Mouse (Mus musculus): ENCODE results near the gene Efna1. TPM values are rescaled to one million over a fixed set of nuclear protein-coding genes. Genes with fewer than 3 reads are reported as not detected.

The Efna1 gene
- polyA plus RNA-seq, 1 experiment from 2014 or later = 12.6 TPM

- H3K9ac ChIP-seq = no peak overlapping the region
- H3K27me3 ChIP-seq = peaks cover 23% of the 10 kb centered on the region; the same call in 1 of the 2 replicates
- no peak overlapping the region for H3K4me3 ChIP-seq (replicated peaks)
- peaks cover 39% of the 10 kb centered on the region for H3K4me1 ChIP-seq
- no peak for ATAC-seq (ENCODE audit: low FRiP score)
- no peaks in the 10 kb centered on the region for H3K9me3 ChIP-seq
- H3K27ac ChIP-seq = no peak overlapping the region
- H3K36me3 ChIP-seq (replicated peaks) = no peaks in the 10 kb centered on the region; the same call in 1 of the 2 replicates
- 61% methylated on average over 6 of the region's 6 CpGs for WGBS
- H3K4me2 ChIP-seq = no peak overlapping the region
Observed at GRCm38 (mm10) chr3:89271760-89272159, 9.2 kb downstream of the Efna1 start.

GRCm38 (mm10) chr3:89270891-89271290 lies 10.1 kb downstream of the Efna1 start:
- no peaks in the 10 kb centered on the region for H3K9me3 ChIP-seq
- H3K4me2 ChIP-seq = peak overlapping the region; percentile 75
- peak overlapping the region; percentile 54; the same call in 1 of the 2 replicates for H3K27ac ChIP-seq
- no peaks in the 10 kb centered on the region; the same call in 1 of the 2 replicates for H3K36me3 ChIP-seq (replicated peaks)
- no peak for ATAC-seq (ENCODE audit: low FRiP score)
- WGBS = 70% methylated on average over 6 of the region's 6 CpGs
- peaks cover 23% of the 10 kb centered on the region; the same call in 1 of the 2 replicates for H3K27me3 ChIP-seq
- H3K4me3 ChIP-seq (replicated peaks) = peak overlapping the region; percentile 50
- H3K9ac ChIP-seq = peak overlapping the region; percentile 67; the same call in 1 of the 2 replicates
- peaks cover 44% of the 10 kb centered on the region for H3K4me1 ChIP-seq

- Histone ChIP-seq H3K27ac (peak within 1 kb of the TSS; percentile 54), H3K4me2 (peak within 1 kb of the TSS; percentile 75)
- 4% methylated on average over 39 of the region's 39 CpGs for WGBS
Observed at GRCm38 (mm10) chr3:89270051-89270755, 10.7 kb downstream of the Efna1 start, which contains the start of gene Slc50a1. Gene Slc50a1 (minus strand): TSS chr3:89270570.

GRCm38 (mm10) chr3:89268916-89269315 lies 12.0 kb downstream of the Efna1 start:
- H3K9ac ChIP-seq = no peak overlapping the region
- no peaks in the 10 kb centered on the region; the same call in 1 of the 2 replicates for H3K36me3 ChIP-seq (replicated peaks)
- H3K4me1 ChIP-seq = peaks cover 45% of the 10 kb centered on the region
- H3K4me2 ChIP-seq = peak overlapping the region; percentile 75; the same call in 1 of the 2 replicates
- peaks cover 23% of the 10 kb centered on the region; the same call in 1 of the 2 replicates for H3K27me3 ChIP-seq
- H3K4me3 ChIP-seq (replicated peaks) = no peak overlapping the region
- ATAC-seq (ENCODE audit: low FRiP score) = no peak
- H3K27ac ChIP-seq = no peak overlapping the region
- WGBS = 52% methylated on average over 8 of the region's 8 CpGs
- H3K9me3 ChIP-seq = no peaks in the 10 kb centered on the region

More at GRCm38 (mm10) chr3:89270051-89270755, 10.7 kb downstream of the Efna1 start, which contains the start of gene Slc50a1:
- H3K27me3 ChIP-seq = peaks cover 23% of the 10 kb centered on the region; the same call in 1 of the 2 replicates
- ATAC-seq (ENCODE audit: low FRiP score) = peak; percentile 54
- H3K36me3 ChIP-seq (replicated peaks) = no peaks in the 10 kb centered on the region; the same call in 1 of the 2 replicates
- peak within 1 kb of the TSS; percentile 50 for H3K4me3 ChIP-seq (replicated peaks)
- no peaks in the 10 kb centered on the region for H3K9me3 ChIP-seq
- H3K4me1 ChIP-seq = peaks cover 45% of the 10 kb centered on the region
- H3K9ac ChIP-seq = peak within 1 kb of the TSS; percentile 67

GRCm38 (mm10) chr3:89266439-89266893 lies 14.5 kb downstream of the Efna1 start:
- ATAC-seq (ENCODE audit: low FRiP score) = peak; percentile 90

GRCm38 (mm10) chr3:89262417-89262816 lies 18.5 kb downstream of the Efna1 start:
- H3K36me3 ChIP-seq (replicated peaks) = no peaks in the 10 kb centered on the region
- ATAC-seq (ENCODE audit: low FRiP score) = no peak
- no peak overlapping the region for H3K9ac ChIP-seq
- peaks cover 12% of the 10 kb centered on the region for H3K4me1 ChIP-seq
- H3K4me2 ChIP-seq = no peak overlapping the region
- H3K27ac ChIP-seq = no peak overlapping the region
- H3K27me3 ChIP-seq = peaks cover 3% of the 10 kb centered on the region; the same call in 1 of the 2 replicates
- H3K9me3 ChIP-seq = no peaks in the 10 kb centered on the region
- 75% methylated on average over 10 of the region's 10 CpGs for WGBS
- H3K4me3 ChIP-seq (replicated peaks) = no peak overlapping the region

More at GRCm38 (mm10) chr3:89266439-89266893, 14.5 kb downstream of the Efna1 start:
- Histone ChIP-seq H3K36me3 (replicated peaks) (no peaks in the 10 kb centered on the region; the same call in 1 of the 2 replicates), H3K27ac (peak overlapping the region; percentile 68), H3K4me2 (peak overlapping the region; percentile 98), H3K9me3 (no peaks in the 10 kb centered on the region), H3K4me3 (replicated peaks) (peak overlapping the region; percentile 71), H3K27me3 (peaks cover 14% of the 10 kb centered on the region; the same call in 1 of the 2 replicates), H3K9ac (peak overlapping the region; percentile 83), H3K4me1 (peaks cover 41% of the 10 kb centered on the region)
- under 1% methylated on average over 20 of the region's 20 CpGs for WGBS

GRCm38 (mm10) chr3:89260211-89260610 lies 20.7 kb downstream of the Efna1 start:
- Histone ChIP-seq H3K4me1 (no peaks in the 10 kb centered on the region), H3K9me3 (no peaks in the 10 kb centered on the region), H3K27me3 (peaks cover 5% of the 10 kb centered on the region; the same call in 1 of the 2 replicates), H3K4me2 (no peak overlapping the region), H3K9ac (no peak overlapping the region), H3K4me3 (replicated peaks) (no peak overlapping the region), H3K27ac (no peak overlapping the region), H3K36me3 (replicated peaks) (no peaks in the 10 kb centered on the region)
- ATAC-seq (ENCODE audit: low FRiP score) = no peak
- 70% methylated on average over 3 of the region's 3 CpGs for WGBS

GRCm38 (mm10) chr3:89259076-89259475 lies 21.9 kb downstream of the Efna1 start, which contains the start of gene Dpm3:
Gene Dpm3 (plus strand): TSS chr3:89259358.
- Histone ChIP-seq H3K4me3 (replicated peaks) (no peak within 1 kb of the TSS), H3K4me2 (no peak within 1 kb of the TSS), H3K27me3 (peaks cover 5% of the 10 kb centered on the region; the same call in 1 of the 2 replicates), H3K36me3 (replicated peaks) (no peaks in the 10 kb centered on the region), H3K9ac (no peak within 1 kb of the TSS), H3K9me3 (no peaks in the 10 kb centered on the region), H3K27ac (no peak within 1 kb of the TSS), H3K4me1 (no peaks in the 10 kb centered on the region)
- ATAC-seq (ENCODE audit: low FRiP score) = no peak
- WGBS = 63% methylated on average over 7 of the region's 7 CpGs

GRCm38 (mm10) chr3:89256177-89256576 lies 24.8 kb downstream of the Efna1 start:
- 78% methylated on average over 5 of the region's 5 CpGs for WGBS
- Histone ChIP-seq H3K4me2 (no peak overlapping the region), H3K27me3 (peaks cover 17% of the 10 kb centered on the region), H3K4me3 (replicated peaks) (no peak overlapping the region), H3K9ac (no peak overlapping the region), H3K27ac (no peak overlapping the region), H3K9me3 (no peaks in the 10 kb centered on the region), H3K4me1 (peaks cover 5% of the 10 kb centered on the region), H3K36me3 (replicated peaks) (no peaks in the 10 kb centered on the region)
- no peak for ATAC-seq (ENCODE audit: low FRiP score)

GRCm38 (mm10) chr3:89254994-89255393 lies 25.9 kb downstream of the Efna1 start:
- Histone ChIP-seq H3K27me3 (peaks cover 24% of the 10 kb centered on the region), H3K9ac (no peak overlapping the region), H3K4me3 (replicated peaks) (no peak overlapping the region), H3K36me3 (replicated peaks) (no peaks in the 10 kb centered on the region), H3K4me1 (peaks cover 14% of the 10 kb centered on the region), H3K9me3 (no peaks in the 10 kb centered on the region), H3K4me2 (no peak overlapping the region), H3K27ac (no peak overlapping the region)
- WGBS = 92% methylated on average over 5 of the region's 5 CpGs
- no peak for ATAC-seq (ENCODE audit: low FRiP score)

- peaks cover 30% of the 10 kb centered on the region for H3K4me1 ChIP-seq
- no peak overlapping the region for H3K4me2 ChIP-seq
- no peaks in the 10 kb centered on the region for H3K9me3 ChIP-seq
- no peak for ATAC-seq (ENCODE audit: low FRiP score)
- no peak overlapping the region for H3K27ac ChIP-seq
- 9% methylated on average over 17 of the region's 17 CpGs for WGBS
- H3K27me3 ChIP-seq = peaks cover 20% of the 10 kb centered on the region; the same call in 1 of the 2 replicates
- peaks cover 16% of the 10 kb centered on the region for H3K36me3 ChIP-seq (replicated peaks)
- no peak overlapping the region; the same call in 1 of the 2 replicates for H3K9ac ChIP-seq
- no peak overlapping the region for H3K4me3 ChIP-seq (replicated peaks)
Observed at GRCm38 (mm10) chr3:89251365-89251895, 29.5 kb downstream of the Efna1 start.

- H3K4me1 ChIP-seq = peaks cover 36% of the 10 kb centered on the region
- no peak overlapping the region for H3K4me2 ChIP-seq
- H3K27ac ChIP-seq = no peak overlapping the region
- H3K9ac ChIP-seq = no peak overlapping the region
- WGBS = 18% methylated on average over 7 of the region's 7 CpGs
- H3K27me3 ChIP-seq = peaks cover 20% of the 10 kb centered on the region; the same call in 1 of the 2 replicates
- no peak for ATAC-seq (ENCODE audit: low FRiP score)
- H3K9me3 ChIP-seq = no peaks in the 10 kb centered on the region
- no peak overlapping the region for H3K4me3 ChIP-seq (replicated peaks)
- peaks cover 16% of the 10 kb centered on the region for H3K36me3 ChIP-seq (replicated peaks)
Observed at GRCm38 (mm10) chr3:89250435-89251040, 30.4 kb downstream of the Efna1 start.

Data from forebrain, embryonic 12.5 days (tissue).